Mouse (Mus musculus) CD4-positive naive resting alpha-beta T cell, adult 76 days (primary cell): ENCODE results near the gene Lin52. TPM values are rescaled to one million over a fixed set of nuclear protein-coding genes. Genes with fewer than 3 reads are reported as not detected.

Source experiments
- total RNA-seq: library from RNA; stranded (reverse); gene quantifications from one replicate; pipeline ENCODE4 v1.2.4, GENCODE M21; 2023

Lin52 gene
- total RNA-seq = 18.8 TPM

GRCm38 (mm10) chr12:84450718-84451646, at the start of gene Lin52, which contains the start of gene Aldh6a1:
Gene Lin52 (plus strand): TSS chr12:84451422.
Gene Aldh6a1 (minus strand): TSS chr12:84451004.

DNA sequence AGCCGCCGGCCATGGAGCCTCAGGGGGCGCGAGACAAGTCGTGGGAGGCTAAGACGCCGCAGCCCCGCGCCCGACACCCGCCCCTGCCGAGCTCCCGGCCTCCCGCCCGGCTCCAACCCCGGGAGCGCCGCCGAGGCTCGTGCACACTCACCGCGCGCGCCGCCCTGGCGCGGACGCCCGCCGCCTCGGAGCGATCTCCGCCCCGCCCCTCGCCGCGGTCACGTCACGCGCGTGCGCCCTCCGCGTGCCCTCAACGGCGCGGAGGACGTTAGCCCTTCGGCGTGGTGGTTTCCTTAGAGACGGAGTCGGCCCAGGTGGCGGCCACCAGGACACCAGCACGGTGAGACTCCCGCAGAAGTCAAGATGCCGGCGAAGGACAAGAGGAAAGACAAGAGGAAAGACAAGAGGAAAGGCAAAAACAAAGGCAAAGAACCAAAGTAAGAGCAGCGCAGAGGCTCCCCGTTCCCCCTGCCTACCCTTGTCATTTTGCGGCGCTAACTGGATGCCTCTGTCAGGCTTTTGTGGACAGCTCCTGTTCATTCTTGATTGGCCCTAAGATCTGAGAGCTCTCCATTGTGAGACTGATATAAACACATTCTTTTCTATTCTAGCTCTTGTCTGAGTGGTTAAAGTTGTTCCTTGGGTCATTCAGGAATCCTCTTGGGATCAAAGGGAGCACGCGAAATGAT, 42.3 kb upstream of the Lin52 start, which contains the start of the genes Entpd5 and Bbof1:
Entpd5 (minus strand) TSS at position 211 of the 689 bp plus-strand sequence.
Bbof1 (plus strand) TSS at position 253 of the 689 bp plus-strand sequence.

GRCm38 (mm10) chr12:84416834-84417604, 34.2 kb upstream of the Lin52 start, which contains the start of gene Rnf113a2:
Gene Rnf113a2 (plus strand): TSS chr12:84417196.

DNA sequence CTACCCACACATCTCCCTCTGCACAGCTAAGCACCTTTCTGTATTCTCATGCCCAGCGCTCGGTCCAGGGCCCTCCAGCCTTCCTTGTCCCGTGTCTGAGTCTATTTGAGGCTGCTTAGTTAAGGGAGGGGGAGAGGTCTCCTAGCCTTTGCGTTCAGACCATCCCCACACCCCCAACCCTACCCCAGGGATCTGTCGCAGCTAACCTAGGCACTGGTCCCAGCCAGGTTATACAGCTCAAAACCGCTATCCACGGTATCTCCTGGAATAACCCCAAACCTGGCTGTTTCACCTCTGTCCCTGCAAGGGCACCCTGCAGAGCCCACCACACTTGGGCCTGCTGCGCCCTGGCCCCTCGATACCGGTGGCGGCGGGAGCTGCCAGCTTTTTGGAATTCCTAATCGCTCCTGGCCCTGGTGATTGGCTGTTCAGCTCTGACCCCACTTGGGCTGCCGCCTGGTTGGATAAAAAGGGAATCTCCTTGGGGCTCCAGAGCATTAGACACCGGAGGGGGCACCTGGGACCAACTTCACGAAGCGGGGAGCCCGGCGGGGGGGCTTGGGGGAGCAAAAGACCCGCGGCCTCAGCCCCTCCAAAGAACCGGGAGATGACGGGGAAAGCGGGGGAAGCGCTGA, 118.2 kb downstream of the Lin52 start, which contains the start of gene Vsx2:
Vsx2 (plus strand) TSS at position 427 of the 635 bp plus-strand sequence.

Other genes starting within 250 kb of the Lin52 start
- gene Elmsan1, start 232.5 kb upstream of the Lin52 start, total RNA-seq = 257 TPM
- gene Ptgr2, start 166.2 kb upstream of the Lin52 start, total RNA-seq = 12.9 TPM
- 85.7 TPM for gene Zfp410, start 134.6 kb upstream of the Lin52 start, total RNA-seq
- 29.5 TPM for gene Coq6, start 89.8 kb upstream of the Lin52 start, total RNA-seq
- 1.0 TPM for gene Fam161b, start 89.6 kb upstream of the Lin52 start, total RNA-seq
- gene Entpd5, start 42.4 kb upstream of the Lin52 start, total RNA-seq = 36.6 TPM
- gene Bbof1, start 42.4 kb upstream of the Lin52 start, total RNA-seq = 1.1 TPM
- gene Rnf113a2, start 34.2 kb upstream of the Lin52 start, total RNA-seq = 34.1 TPM
- gene Aldh6a1, start 418 bp upstream of the Lin52 start, total RNA-seq = 7.4 TPM
- gene Vsx2, start 118.3 kb downstream of the Lin52 start, total RNA-seq = not detected
- gene Abcd4, start 166.0 kb downstream of the Lin52 start, total RNA-seq = 16.8 TPM
- gene Vrtn, start 189.6 kb downstream of the Lin52 start, total RNA-seq = not detected
- gene Syndig1l, start 247.4 kb downstream of the Lin52 start, total RNA-seq = not detected